Mouse (Mus musculus): ENCODE data around the gene Abca8a. TPM values are rescaled to one million over a fixed set of nuclear protein-coding genes. Genes with fewer than 3 reads are reported as not detected.
"Not testable (repeated sequence)": the region's sequence is repeated elsewhere in the genome, so short reads cannot be mapped to it uniquely, and the experiment has no call there.

Gene Abca8a
- total RNA-seq, 4 experiments from 2014 or later: 38.8 to 88.2 (median 58.5) TPM

- not testable (repeated sequence) for DNase-seq
Observed at GRCm38 (mm10) chr11:109987460-109988072, 108.2 kb downstream of the Abca8a start.

DNA sequence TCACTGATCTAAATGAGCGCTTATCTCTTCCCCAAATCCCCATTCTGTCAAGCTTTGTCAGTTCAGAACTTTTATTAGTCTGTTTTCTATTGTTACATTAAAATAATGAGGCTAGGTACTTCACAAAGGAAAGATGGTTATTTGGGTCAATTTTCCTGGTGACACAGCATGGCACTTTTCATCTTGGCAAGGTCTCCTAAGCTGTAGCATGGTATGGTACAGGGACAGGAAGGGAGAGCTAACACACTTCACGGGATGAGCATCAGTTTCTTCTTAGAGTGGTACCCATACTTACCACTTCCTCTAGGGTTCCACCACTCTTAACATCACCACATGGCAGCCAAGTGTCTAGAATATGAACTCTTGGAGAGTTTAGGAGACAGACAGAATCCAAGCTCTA lies 113.9 kb downstream of the Abca8a start:
- no peak for DNase-seq

Other genes starting within 250 kb of the Abca8a start
- gene Abca8b, start 100.1 kb downstream of the Abca8a start, total RNA-seq (2022): 10 to 100 TPM in 2 of 4 experiments, 1 to 10 TPM in 2; 7.6 to 19.8 (median 11.6) TPM
- 10 to 100 TPM; 16.4 to 31.7 (median 26.7) TPM for gene Abca9, start 72.2 kb upstream of the Abca8a start, total RNA-seq (2022)
- gene Abca6, start 155.8 kb upstream of the Abca8a start, total RNA-seq (2022): 1 to 10 TPM; 2.9 to 6.2 (median 4.0) TPM
- gene Abca5, start 241.7 kb upstream of the Abca8a start, total RNA-seq (2022): 10 to 100 TPM; 14.9 to 42.9 (median 21.1) TPM

Data from adrenal gland, adult 8-10 months (tissue).